Mouse (Mus musculus): ENCODE results near the gene Atad5. TPM values are rescaled to one million over a fixed set of nuclear protein-coding genes. Genes with fewer than 3 reads are reported as not detected.
"Not testable (repeated sequence)": the region's sequence is repeated elsewhere in the genome, so short reads cannot be mapped to it uniquely, and the experiment has no call there.

Gene Atad5
- total and polyA plus RNA-seq, 2 experiments from 2014 or later: 3.3 to 4.7 TPM

DNA sequence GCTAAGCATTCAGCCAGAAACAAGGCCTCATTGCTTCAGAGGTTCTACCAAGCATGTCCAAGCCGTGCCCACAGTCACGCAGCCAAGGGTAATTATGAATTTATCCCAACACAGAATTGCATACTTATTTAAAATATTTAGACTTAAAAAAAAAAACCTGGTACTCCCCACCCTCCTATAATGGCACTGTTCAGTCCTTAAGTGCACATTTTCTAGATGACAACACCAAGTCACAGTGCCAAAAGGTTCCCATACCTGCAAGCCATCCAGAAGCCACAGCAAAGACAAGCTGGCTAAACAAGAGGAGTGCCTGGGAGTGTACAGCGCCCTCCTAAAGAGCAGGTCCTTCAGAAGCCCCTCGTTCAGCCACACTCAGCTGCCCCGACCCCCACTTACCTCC lies 36.0 kb upstream of the Atad5 start:
- no peak for ATAC-seq
- TF ChIP-seq CTCF (IDR thresholded peaks at IDR 0.05; ENCODE audit: low read depth): no peak
- Histone ChIP-seq H3K27me3 (ENCODE audit: insufficient read depth, low read length) (no peaks in the 10 kb centered on the region), H3K36me3 (ENCODE audit: insufficient read depth, low read length) (peaks cover 32% of the 10 kb centered on the region; the same call in 1 of the 2 replicates), H3K27ac (no peak overlapping the region), H3K4me3 (ENCODE audit: low read length) (no peak overlapping the region), H3K4me2 (ENCODE audit: low read depth, low read length) (no peak overlapping the region), H3K9me3 (ENCODE audit: low read length) (no peaks in the 10 kb centered on the region), H3K4me1 (ENCODE audit: insufficient read depth, low read length) (no peaks in the 10 kb centered on the region), H3K9ac (replicated peaks; ENCODE audit: low read length) (no peak overlapping the region)
- DNase-seq (ENCODE audit: low spot score): no peak
- 89% methylated on average over 5 of the region's 5 CpGs for WGBS

DNA sequence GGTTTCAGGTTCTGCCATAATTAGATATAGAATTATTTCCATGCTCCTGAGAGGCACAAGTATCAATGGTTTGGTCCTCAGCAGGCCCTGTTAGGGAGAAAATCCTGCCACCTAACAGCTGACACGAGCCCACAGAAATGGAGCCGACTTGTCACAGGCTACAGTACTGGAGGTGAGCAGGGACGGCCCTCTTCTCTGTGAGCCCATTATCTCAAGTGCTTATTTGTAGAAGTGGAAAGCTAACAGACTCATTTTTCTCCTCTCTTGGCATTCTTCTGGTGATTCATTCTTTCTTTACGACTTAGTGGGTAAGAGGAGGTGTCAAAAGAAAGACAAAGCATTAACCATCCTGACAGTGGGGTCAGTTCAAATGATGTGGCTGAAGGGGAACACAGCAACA lies 34.5 kb upstream of the Atad5 start:
- Histone ChIP-seq H3K9ac (replicated peaks; ENCODE audit: low read length) (no peak overlapping the region), H3K36me3 (ENCODE audit: insufficient read depth, low read length) (peaks cover 41% of the 10 kb centered on the region; the same call in 1 of the 2 replicates), H3K27ac (no peak overlapping the region), H3K27me3 (ENCODE audit: insufficient read depth, low read length) (no peaks in the 10 kb centered on the region), H3K9me3 (ENCODE audit: low read length) (no peaks in the 10 kb centered on the region), H3K4me1 (ENCODE audit: insufficient read depth, low read length) (no peaks in the 10 kb centered on the region), H3K4me3 (ENCODE audit: low read length) (no peak overlapping the region), H3K4me2 (ENCODE audit: low read depth, low read length) (no peak overlapping the region)
- ATAC-seq (no peak), DNase-seq (ENCODE audit: low spot score) (no peak)
- TF ChIP-seq CTCF (IDR thresholded peaks at IDR 0.05; ENCODE audit: low read depth): no peak
- 78% methylated on average over 4 of the region's 4 CpGs for WGBS

DNA sequence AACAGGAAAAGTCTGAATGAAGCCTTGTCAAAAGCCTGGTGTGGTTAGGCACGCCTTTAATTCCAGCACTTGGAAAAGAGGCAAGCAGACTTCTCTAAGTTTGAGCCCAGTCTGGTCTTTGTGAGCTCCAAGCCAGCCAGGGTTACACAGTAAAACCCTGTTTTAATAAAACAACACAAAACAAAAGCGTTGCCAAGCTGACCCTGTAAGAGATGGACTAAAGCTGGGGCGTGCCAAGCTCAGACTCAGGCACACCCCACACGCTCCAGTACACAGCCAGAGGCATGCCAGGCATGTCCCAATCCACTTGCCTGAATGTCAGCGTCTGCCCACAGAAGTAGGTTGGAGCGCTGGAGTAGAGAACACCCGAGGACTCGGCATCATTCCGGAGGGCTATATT lies 33.1 kb upstream of the Atad5 start:
- Histone ChIP-seq H3K27ac (no peak overlapping the region), H3K4me2 (ENCODE audit: low read depth, low read length) (no peak overlapping the region), H3K27me3 (ENCODE audit: insufficient read depth, low read length) (no peaks in the 10 kb centered on the region), H3K4me3 (ENCODE audit: low read length) (no peak overlapping the region), H3K4me1 (ENCODE audit: insufficient read depth, low read length) (no peaks in the 10 kb centered on the region), H3K9me3 (ENCODE audit: low read length) (no peaks in the 10 kb centered on the region), H3K9ac (replicated peaks; ENCODE audit: low read length) (no peak overlapping the region), H3K36me3 (ENCODE audit: insufficient read depth, low read length) (peaks cover 41% of the 10 kb centered on the region; the same call in 1 of the 2 replicates)
- TF ChIP-seq CTCF (IDR thresholded peaks at IDR 0.05; ENCODE audit: low read depth): no peak
- DNase-seq (ENCODE audit: low spot score): no peak
- no peak for ATAC-seq
- 81% methylated on average over 9 of the region's 9 CpGs for WGBS

GRCm38 (mm10) chr11:80062159-80062558 lies 27.0 kb upstream of the Atad5 start:
- Histone ChIP-seq H3K4me1 (ENCODE audit: insufficient read depth, low read length) (no peaks in the 10 kb centered on the region), H3K4me2 (ENCODE audit: low read depth, low read length) (no peak overlapping the region), H3K27ac (peak overlapping the region; percentile 54; the same call in 1 of the 2 replicates), H3K36me3 (ENCODE audit: insufficient read depth, low read length) (peaks cover 20% of the 10 kb centered on the region; the same call in 1 of the 2 replicates), H3K9ac (replicated peaks; ENCODE audit: low read length) (no peak overlapping the region), H3K4me3 (ENCODE audit: low read length) (no peak overlapping the region), H3K27me3 (ENCODE audit: insufficient read depth, low read length) (no peaks in the 10 kb centered on the region), H3K9me3 (ENCODE audit: low read length) (no peaks in the 10 kb centered on the region)
- no peak for DNase-seq (ENCODE audit: low spot score)
- 46% methylated on average over 4 of the region's 4 CpGs for WGBS
- no peak for ATAC-seq
- TF ChIP-seq CTCF (IDR thresholded peaks at IDR 0.05; ENCODE audit: low read depth): no peak

DNA sequence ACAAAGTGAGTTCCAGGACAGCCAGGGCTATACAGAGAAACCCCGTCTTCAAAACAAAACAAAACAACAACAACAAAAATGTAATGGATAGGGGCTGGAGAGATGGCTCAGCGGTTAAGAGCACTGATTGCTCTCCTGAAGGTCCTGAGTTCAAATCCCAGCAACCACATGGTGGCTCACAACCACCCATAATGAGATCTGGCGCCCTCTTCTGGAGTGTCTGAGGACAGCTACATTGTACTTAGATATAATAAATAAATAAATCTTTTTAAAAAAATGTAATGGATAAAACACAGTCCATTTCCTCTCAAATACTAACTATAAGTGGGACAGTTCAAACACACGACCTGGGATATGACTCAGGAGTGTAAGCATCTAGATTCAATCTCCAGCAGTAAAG lies 22.8 kb upstream of the Atad5 start:
- not testable (repeated sequence) for H3K4me2 ChIP-seq (ENCODE audit: low read depth, low read length); H3K4me1 ChIP-seq (ENCODE audit: insufficient read depth, low read length); ATAC-seq; H3K4me3 ChIP-seq (ENCODE audit: low read length); H3K9me3 ChIP-seq (ENCODE audit: low read length); H3K27me3 ChIP-seq (ENCODE audit: insufficient read depth, low read length); DNase-seq (ENCODE audit: low spot score); H3K27ac ChIP-seq; H3K9ac ChIP-seq (replicated peaks; ENCODE audit: low read length); H3K36me3 ChIP-seq (ENCODE audit: insufficient read depth, low read length)
- WGBS: 88% methylated on average over 4 of the region's 4 CpGs

- Histone ChIP-seq H3K4me2 (ENCODE audit: low read depth, low read length) (no peak overlapping the region), H3K27me3 (ENCODE audit: insufficient read depth, low read length) (no peaks in the 10 kb centered on the region), H3K27ac (no peak overlapping the region), H3K4me1 (ENCODE audit: insufficient read depth, low read length) (no peaks in the 10 kb centered on the region), H3K36me3 (ENCODE audit: insufficient read depth, low read length) (no peaks in the 10 kb centered on the region), H3K4me3 (ENCODE audit: low read length) (no peak overlapping the region), H3K9ac (replicated peaks; ENCODE audit: low read length) (no peak overlapping the region), H3K9me3 (ENCODE audit: low read length) (no peaks in the 10 kb centered on the region)
- TF ChIP-seq CTCF (IDR thresholded peaks at IDR 0.05; ENCODE audit: low read depth): no peak
- ATAC-seq (no peak), DNase-seq (ENCODE audit: low spot score) (no peak)
- 81% methylated on average over 5 of the region's 5 CpGs for WGBS
Measured at GRCm38 (mm10) chr11:80067558-80067957, 21.6 kb upstream of the Atad5 start.

DNA sequence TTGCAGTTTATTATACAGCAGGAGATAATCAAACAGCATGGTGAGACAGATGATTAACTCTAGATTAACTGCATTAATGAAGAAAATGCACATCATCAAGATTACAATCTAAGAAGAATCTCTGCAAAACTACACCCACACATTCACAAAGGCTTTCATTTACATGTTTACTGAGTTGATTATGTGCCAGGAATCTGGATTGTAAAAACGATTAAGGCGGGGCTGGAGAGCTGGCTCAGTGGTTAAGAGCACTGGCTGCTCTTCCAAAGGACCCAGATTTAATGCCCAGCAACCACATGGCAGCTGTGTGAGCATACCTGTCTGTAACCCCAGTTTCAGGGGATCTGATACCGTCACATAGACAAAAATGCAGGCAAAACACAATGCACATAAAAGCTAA lies 19.4 kb upstream of the Atad5 start:
- H3K27me3 ChIP-seq (ENCODE audit: insufficient read depth, low read length): no peaks in the 10 kb centered on the region
- no peak overlapping the region for H3K9ac ChIP-seq (replicated peaks; ENCODE audit: low read length)
- H3K4me3 ChIP-seq (ENCODE audit: low read length): no peak overlapping the region
- no peak for ATAC-seq
- no peak for DNase-seq (ENCODE audit: low spot score)
- TF ChIP-seq CTCF (IDR thresholded peaks at IDR 0.05; ENCODE audit: low read depth): no peak
- H3K4me2 ChIP-seq (ENCODE audit: low read depth, low read length): no peak overlapping the region
- 58% methylated on average over 3 of the region's 3 CpGs for WGBS
- H3K4me1 ChIP-seq (ENCODE audit: insufficient read depth, low read length): no peaks in the 10 kb centered on the region
- no peaks in the 10 kb centered on the region for H3K9me3 ChIP-seq (ENCODE audit: low read length)
- no peak overlapping the region for H3K27ac ChIP-seq
- no peaks in the 10 kb centered on the region for H3K36me3 ChIP-seq (ENCODE audit: insufficient read depth, low read length)
